ENCODE assay signal across 8 mouse cellular contexts in genomic region chr2:30469796-30470142, GRCm38 (mm10). TPM values are rescaled to one million over a fixed set of nuclear protein-coding genes. Genes with fewer than 3 reads are reported as not detected.
DNase-seq lines count a peak whose midpoint lies in the region; ATAC-seq and TF ChIP-seq lines count a peak whose summit lies in the region.

No protein-coding gene starts in this region.

- H3K9me3 ChIP-seq in heart, embryonic 10.5 days: no peaks in the 10 kb centered on the region
- H3K9me3 ChIP-seq in kidney, embryonic 15.5 days (replicated peaks): no peaks in the 10 kb centered on the region
- no peaks in the 10 kb centered on the region for H3K9me3 ChIP-seq in limb, embryonic 14.5 days (ENCODE audit: control insufficient read depth, low read length)
- no peaks in the 10 kb centered on the region for H3K9me3 ChIP-seq in midbrain, embryonic 14.5 days (ENCODE audit: control insufficient read depth, low read length)

- 0 out of 2 replicates have a peak, but pooled peaks have one; percentile 14 for ATAC-seq in kidney, embryonic 15.5 days (replicated peaks; ENCODE audit: low FRiP score)
- ATAC-seq in limb, embryonic 14.5 days (ENCODE audit: low FRiP score, low read depth): peak; percentile 42; the same call in 1 of the 2 replicates
- ATAC-seq in midbrain, embryonic 14.5 days (ENCODE audit: low FRiP score, low TSS enrichment): peak; percentile 33; the same call in 1 of the 2 replicates

- peak overlapping the region; percentile 97 for H3K4me2 ChIP-seq in kidney, embryonic 15.5 days
- peak overlapping the region; percentile 99 for H3K4me2 ChIP-seq in limb, embryonic 14.5 days (replicated peaks; ENCODE audit: low read depth, low read length, severe bottlenecking)
- H3K4me2 ChIP-seq in midbrain, embryonic 14.5 days (ENCODE audit: low read length): peak overlapping the region; percentile 98

- H3K4me1 ChIP-seq in heart, embryonic 10.5 days: peaks cover 79% of the 10 kb centered on the region
- peaks cover 55% of the 10 kb centered on the region for H3K4me1 ChIP-seq in kidney, embryonic 15.5 days
- peaks cover 23% of the 10 kb centered on the region for H3K4me1 ChIP-seq in limb, embryonic 14.5 days (ENCODE audit: control insufficient read depth, insufficient read depth, low read length)
- peaks cover 31% of the 10 kb centered on the region for H3K4me1 ChIP-seq in midbrain, embryonic 14.5 days (ENCODE audit: control insufficient read depth, insufficient read depth, low read length)

- H3K27me3 ChIP-seq in heart, embryonic 10.5 days (ENCODE audit: insufficient read depth, poor library complexity, severe bottlenecking): peaks cover 13% of the 10 kb centered on the region
- no peaks in the 10 kb centered on the region for H3K27me3 ChIP-seq in kidney, embryonic 15.5 days
- no peaks in the 10 kb centered on the region for H3K27me3 ChIP-seq in limb, embryonic 14.5 days (ENCODE audit: control insufficient read depth, insufficient read depth, low read length)
- H3K27me3 ChIP-seq in midbrain, embryonic 14.5 days (ENCODE audit: control insufficient read depth, insufficient read depth, low read length): no peaks in the 10 kb centered on the region

- peak overlapping the region; percentile 81 for H3K4me3 ChIP-seq in heart, embryonic 10.5 days
- H3K4me3 ChIP-seq in kidney, embryonic 15.5 days (replicated peaks): peak overlapping the region; percentile 87
- H3K4me3 ChIP-seq in limb, embryonic 14.5 days (replicated peaks; ENCODE audit: low read length): peak overlapping the region; percentile 96
- H3K4me3 ChIP-seq in midbrain, embryonic 14.5 days (replicated peaks; ENCODE audit: low read depth, low read length): peak overlapping the region; percentile 44

- peak overlapping the region; percentile 78 for H3K9ac ChIP-seq in kidney, embryonic 15.5 days
- H3K9ac ChIP-seq in limb, embryonic 14.5 days (ENCODE audit: low read depth, low read length, severe bottlenecking): peak overlapping the region; percentile 63
- H3K9ac ChIP-seq in midbrain, embryonic 14.5 days (replicated peaks; ENCODE audit: low read length): peak overlapping the region; percentile 80

- no peak for TF ChIP-seq POLR2A in limb, embryonic 14.5 days (IDR thresholded peaks at IDR 0.05; ENCODE audit: borderline replicate concordance, extremely low read depth, insufficient read depth, insufficient read length)

- peak; percentile 90 for DNase-seq in heart, embryonic 10.5 days (ENCODE audit: low spot score)
- no peak for DNase-seq in heart, adult 11 months
- DNase-seq in embryo, embryonic 11 days: peak; percentile 94
- peak; percentile 56 to 77 for DNase-seq in gastrocnemius, postnatal 4 days (ENCODE audit: low spot score in 2 of 2)
- DNase-seq in limb, embryonic 14.5 days (ENCODE audit: low spot score): peak; percentile 89
- DNase-seq in midbrain, embryonic 14.5 days: peak; percentile 96
- DNase-seq in spleen, postnatal 4 days (ENCODE audit: low spot score in 2 of 2): peak; percentile 38 to 80

- WGBS in heart, embryonic 10.5 days: under 1% methylated on average over 19 of the region's 19 CpGs
- 1% methylated on average over 19 of the region's 19 CpGs for WGBS in kidney, embryonic 15.5 days
- WGBS in limb, embryonic 14.5 days: 1% methylated on average over 19 of the region's 19 CpGs
- under 1% methylated on average over 19 of the region's 19 CpGs for WGBS in midbrain, embryonic 14.5 days

- no peaks in the 10 kb centered on the region for H3K36me3 ChIP-seq in heart, embryonic 10.5 days
- H3K36me3 ChIP-seq in kidney, embryonic 15.5 days: no peaks in the 10 kb centered on the region
- no peaks in the 10 kb centered on the region for H3K36me3 ChIP-seq in limb, embryonic 14.5 days (ENCODE audit: control insufficient read depth, insufficient read depth, low read length)
- H3K36me3 ChIP-seq in midbrain, embryonic 14.5 days (ENCODE audit: control insufficient read depth, insufficient read depth, low read length): no peaks in the 10 kb centered on the region

- peak overlapping the region; percentile 97 for H3K27ac ChIP-seq in heart, embryonic 10.5 days
- H3K27ac ChIP-seq in kidney, embryonic 15.5 days: peak overlapping the region; percentile 98
- peak overlapping the region; percentile 94 for H3K27ac ChIP-seq in limb, embryonic 14.5 days (replicated peaks; ENCODE audit: low read depth, low read length)
- H3K27ac ChIP-seq in midbrain, embryonic 14.5 days (replicated peaks; ENCODE audit: low read depth, low read length): peak overlapping the region; percentile 70

RNA-seq across cellular contexts. Expression of gene Ier5l, which starts 4.2 kb away (rescaled TPM):
- polyA plus RNA-seq in heart, embryonic 10.5 days (2016; fragmentation: Nextera tagmentation; extraction: Ambion mirVana): 1.00 and 2.2 TPM in 2 replicates
- 1 to 10 TPM; 8.2 to 8.9 TPM for total RNA-seq in gastrocnemius, postnatal 4 days (2021)
- 3.3 and 3.5 TPM in 2 replicates for polyA plus RNA-seq in kidney, embryonic 15.5 days (2015; fragmentation: Nextera tagmentation; extraction: Ambion mirVana)
- 31.0 and 47.8 TPM in 2 replicates for polyA plus RNA-seq in limb, embryonic 14.5 days (2012; rRNA removed)
- polyA plus RNA-seq in limb, embryonic 14.5 days (2014; fragmentation: Nextera tagmentation; extraction: Ambion mirVana): 3.9 and 7.5 TPM in 2 replicates
- 3.7 and 4.3 TPM in 2 replicates for polyA plus RNA-seq in midbrain, embryonic 14.5 days (2014; fragmentation: Nextera tagmentation; extraction: Ambion mirVana)

RNA-seq across cellular contexts. Expression of gene Ptpa, which starts 53.9 kb away (rescaled TPM):
- polyA plus RNA-seq in heart, embryonic 10.5 days (2016; fragmentation: Nextera tagmentation; extraction: Ambion mirVana): 129 and 140 TPM in 2 replicates
- total RNA-seq in gastrocnemius, postnatal 4 days (2021): 100 to 1,000 TPM; 122 to 132 TPM
- 162 and 175 TPM in 2 replicates for polyA plus RNA-seq in kidney, embryonic 15.5 days (2015; fragmentation: Nextera tagmentation; extraction: Ambion mirVana)
- 142 and 168 TPM in 2 replicates for polyA plus RNA-seq in limb, embryonic 14.5 days (2012; rRNA removed)
- polyA plus RNA-seq in limb, embryonic 14.5 days (2014; fragmentation: Nextera tagmentation; extraction: Ambion mirVana): 74.5 and 87.6 TPM in 2 replicates
- polyA plus RNA-seq in midbrain, embryonic 14.5 days (2014; fragmentation: Nextera tagmentation; extraction: Ambion mirVana): 86.7 and 115 TPM in 2 replicates

RNA-seq across cellular contexts. Expression of gene Crat, which starts 54.2 kb away (rescaled TPM):
- 36.1 and 55.2 TPM in 2 replicates for polyA plus RNA-seq in heart, embryonic 10.5 days (2016; fragmentation: Nextera tagmentation; extraction: Ambion mirVana)
- 100 to 1,000 TPM; 229 to 241 TPM for total RNA-seq in gastrocnemius, postnatal 4 days (2021)
- polyA plus RNA-seq in kidney, embryonic 15.5 days (2015; fragmentation: Nextera tagmentation; extraction: Ambion mirVana): 27.2 and 30.9 TPM in 2 replicates
- 25.0 and 31.0 TPM in 2 replicates for polyA plus RNA-seq in limb, embryonic 14.5 days (2012; rRNA removed)
- polyA plus RNA-seq in limb, embryonic 14.5 days (2014; fragmentation: Nextera tagmentation; extraction: Ambion mirVana): 33.4 and 36.1 TPM in 2 replicates
- polyA plus RNA-seq in midbrain, embryonic 14.5 days (2014; fragmentation: Nextera tagmentation; extraction: Ambion mirVana): 22.2 and 24.0 TPM in 2 replicates

Comparison
In these comparisons a context has a peak if more than half of its experiments do, and no peak if none do; other contexts are left out.
1. H3K4me3 ChIP-seq: peak in every context shown above with its lines; median percentile 96 in limb, embryonic 14.5 days; 87 in kidney, embryonic 15.5 days; 81 in heart, embryonic 10.5 days; 44 in midbrain, embryonic 14.5 days.